Mouse (Mus musculus) thymus, adult 2 months (tissue): ENCODE data around the gene Olfr124.

ENCODE experiments used
- CTCF ChIP-seq: fragments of 200-500 bp; IDR thresholded peaks from 2 replicates; pipeline ENCODE4 v1.5.1; 2012; ENCODE audit warnings: mild to moderate bottlenecking, control low read depth, low read length, moderate library complexity, borderline replicate concordance; ENCODE audit not compliant: control insufficient read depth, poor library complexity, insufficient read depth; ENCODE audit errors: extremely low read depth
- POLR2A ChIP-seq: fragments of 200-500 bp; IDR thresholded peaks from 2 replicates; pipeline ENCODE4 v1.6.1; 2012; ENCODE audit warnings: mild to moderate bottlenecking, low read length, control low read depth, moderate library complexity; ENCODE audit not compliant: control insufficient read depth, poor library complexity, insufficient read depth; ENCODE audit errors: extremely low read depth

GRCm38 (mm10) chr17:37847183-37847582 lies 47.5 kb downstream of the Olfr124 start, which contains the start of gene Olfr126:
- TF ChIP-seq CTCF (no peak), POLR2A (no peak)
